Mouse (Mus musculus): ENCODE data around the gene Clybl. TPM values are rescaled to one million over a fixed set of nuclear protein-coding genes. Genes with fewer than 3 reads are reported as not detected.

Clybl gene
- polyA plus RNA-seq, 2 experiments = 13.3 to 20.4 TPM

DNA sequence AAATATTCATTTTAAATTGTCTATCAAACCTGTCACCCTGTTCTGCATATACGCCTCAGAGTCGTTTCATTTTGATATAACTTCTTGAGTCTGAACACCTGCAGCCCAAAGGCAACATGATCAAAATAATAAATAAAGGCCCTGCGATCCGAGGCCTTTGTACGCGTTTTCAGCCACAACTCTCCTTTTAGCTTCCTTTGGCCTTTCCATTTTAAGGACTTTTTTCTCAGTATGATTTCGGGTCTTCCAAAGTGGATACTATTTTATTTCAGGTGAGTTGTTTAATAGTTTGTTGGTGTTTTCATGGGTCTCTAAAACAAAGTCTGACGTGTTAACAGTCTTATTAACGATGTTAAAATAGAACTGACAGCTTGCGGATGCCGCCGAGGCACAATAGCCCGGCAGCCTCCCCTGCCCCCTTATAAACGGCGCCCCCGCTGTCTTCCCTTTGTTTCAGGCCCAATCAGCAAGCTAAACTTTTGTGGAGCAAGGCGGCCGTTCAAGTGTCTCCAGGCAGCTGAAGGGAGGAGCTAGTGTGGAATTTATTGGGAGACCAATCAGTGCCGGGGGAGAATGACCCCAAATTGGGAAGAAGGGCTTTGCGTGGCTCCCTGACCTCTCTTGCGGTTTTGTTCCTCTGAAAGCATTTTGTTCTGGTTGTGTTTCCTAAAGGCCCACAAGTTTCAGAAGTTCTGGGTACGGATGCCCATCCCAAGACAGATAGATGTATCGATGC lies 47.5 kb downstream of the Clybl start:
- DNase-seq (ENCODE audit: low spot score) (no peak), ATAC-seq (ENCODE audit: low FRiP score, low read depth) (no peak)
- Histone ChIP-seq H3K9me3 (ENCODE audit: control insufficient read depth, low read length) (no peaks in the 10 kb centered on the region), H3K4me2 (replicated peaks; ENCODE audit: low read depth, low read length, severe bottlenecking) (no peak overlapping the region), H3K4me1 (ENCODE audit: control insufficient read depth, insufficient read depth, low read length) (no peaks in the 10 kb centered on the region), H3K4me3 (replicated peaks; ENCODE audit: low read length) (no peak overlapping the region), H3K9ac (ENCODE audit: low read depth, low read length, severe bottlenecking) (no peak overlapping the region), H3K36me3 (ENCODE audit: control insufficient read depth, insufficient read depth, low read length) (no peaks in the 10 kb centered on the region), H3K27ac (replicated peaks; ENCODE audit: low read depth, low read length) (no peak overlapping the region), H3K27me3 (ENCODE audit: control insufficient read depth, insufficient read depth, low read length) (peaks cover 73% of the 10 kb centered on the region)
- TF ChIP-seq POLR2A (IDR thresholded peaks at IDR 0.05; ENCODE audit: borderline replicate concordance, extremely low read depth, insufficient read depth, insufficient read length) = no peak
- WGBS = 18% methylated on average over 23 of the region's 23 CpGs

DNA sequence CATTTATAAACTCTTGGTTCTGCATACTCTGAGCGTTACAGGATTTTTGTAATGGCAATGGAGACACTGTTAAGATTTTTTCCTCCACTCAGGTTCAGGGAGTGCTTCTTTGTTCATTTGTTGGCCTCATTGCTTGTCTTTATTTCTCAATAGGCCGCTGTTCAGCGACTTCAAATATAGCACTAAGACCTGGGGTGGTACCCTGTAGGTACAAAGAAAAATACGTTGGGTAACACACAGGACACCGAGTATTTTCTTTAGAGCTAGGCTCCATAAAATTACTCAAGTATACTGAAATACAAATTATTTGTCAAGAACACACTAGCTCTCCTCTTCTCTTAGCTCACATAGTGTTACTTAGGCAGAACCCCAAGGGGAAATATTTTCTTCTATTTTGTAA lies 48.5 kb downstream of the Clybl start:
- 83% methylated on average over 5 of the region's 5 CpGs for WGBS

DNA sequence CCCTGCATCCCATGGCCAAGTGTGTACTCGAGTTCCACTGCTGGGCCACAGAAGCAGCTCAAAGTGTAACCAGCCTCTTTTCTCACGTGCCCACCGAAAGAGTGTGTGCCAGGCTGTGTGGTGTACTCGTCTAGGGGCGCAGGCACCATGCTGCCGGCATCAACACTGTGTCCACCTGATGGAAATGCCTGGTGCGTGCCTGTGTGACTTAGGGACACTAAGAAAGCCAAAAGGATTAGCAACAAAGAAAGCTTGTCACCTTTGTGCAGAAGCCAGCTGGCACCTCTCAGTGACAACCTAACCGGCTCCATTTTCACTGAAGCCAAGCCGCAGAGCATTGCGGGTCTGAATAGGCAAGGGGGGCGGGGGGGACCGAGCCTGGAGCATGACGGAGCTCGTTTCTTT lies 49.1 kb downstream of the Clybl start:
- Histone ChIP-seq H3K4me2 (replicated peaks; ENCODE audit: low read depth, low read length, severe bottlenecking) (no peak overlapping the region), H3K36me3 (ENCODE audit: control insufficient read depth, insufficient read depth, low read length) (no peaks in the 10 kb centered on the region), H3K9ac (ENCODE audit: low read depth, low read length, severe bottlenecking) (no peak overlapping the region), H3K27me3 (ENCODE audit: control insufficient read depth, insufficient read depth, low read length) (peaks cover 57% of the 10 kb centered on the region), H3K27ac (replicated peaks; ENCODE audit: low read depth, low read length) (no peak overlapping the region), H3K9me3 (ENCODE audit: control insufficient read depth, low read length) (no peaks in the 10 kb centered on the region), H3K4me3 (replicated peaks; ENCODE audit: low read length) (no peak overlapping the region), H3K4me1 (ENCODE audit: control insufficient read depth, insufficient read depth, low read length) (no peaks in the 10 kb centered on the region)
- TF ChIP-seq POLR2A (IDR thresholded peaks at IDR 0.05; ENCODE audit: borderline replicate concordance, extremely low read depth, insufficient read depth, insufficient read length) = no peak
- 0 out of 2 replicates have a peak, but pooled peaks have one; percentile 23 for ATAC-seq (ENCODE audit: low FRiP score, low read depth)
- DNase-seq (ENCODE audit: low spot score) = no peak
- WGBS = 38% methylated on average over 14 of the region's 14 CpGs

More for the DNA sequence above, 48.5 kb downstream of the Clybl start:
- Histone ChIP-seq H3K27ac (replicated peaks; ENCODE audit: low read depth, low read length) (no peak overlapping the region), H3K36me3 (ENCODE audit: control insufficient read depth, insufficient read depth, low read length) (no peaks in the 10 kb centered on the region), H3K27me3 (ENCODE audit: control insufficient read depth, insufficient read depth, low read length) (peaks cover 63% of the 10 kb centered on the region), H3K9me3 (ENCODE audit: control insufficient read depth, low read length) (no peaks in the 10 kb centered on the region), H3K4me3 (replicated peaks; ENCODE audit: low read length) (no peak overlapping the region), H3K4me1 (ENCODE audit: control insufficient read depth, insufficient read depth, low read length) (no peaks in the 10 kb centered on the region), H3K9ac (ENCODE audit: low read depth, low read length, severe bottlenecking) (no peak overlapping the region), H3K4me2 (replicated peaks; ENCODE audit: low read depth, low read length, severe bottlenecking) (no peak overlapping the region)
- no peak for TF ChIP-seq POLR2A (IDR thresholded peaks at IDR 0.05; ENCODE audit: borderline replicate concordance, extremely low read depth, insufficient read depth, insufficient read length)
- DNase-seq (ENCODE audit: low spot score) (no peak), ATAC-seq (ENCODE audit: low FRiP score, low read depth) (no peak)

DNA sequence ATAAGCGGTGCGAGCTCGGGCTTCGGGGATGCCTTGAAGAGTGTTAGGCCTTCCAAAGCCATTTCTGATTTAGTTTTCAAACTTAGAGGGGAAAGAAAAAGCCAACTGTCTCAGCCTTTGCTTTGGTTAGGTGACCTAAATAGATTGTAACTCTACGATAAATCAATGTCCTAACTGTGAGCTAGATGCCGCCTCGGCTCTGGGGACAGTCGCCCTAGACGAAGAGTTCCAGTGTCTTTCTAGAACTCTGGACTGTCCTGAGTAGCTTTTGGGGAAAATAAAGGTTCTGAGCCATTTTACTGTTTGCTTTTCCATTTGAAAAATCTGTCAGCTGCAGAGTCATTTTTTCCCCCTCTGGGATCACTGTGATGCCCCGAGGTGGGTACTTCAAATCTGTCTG lies 49.6 kb downstream of the Clybl start:
- no peak overlapping the region for H3K27ac ChIP-seq (replicated peaks; ENCODE audit: low read depth, low read length)
- peaks cover 55% of the 10 kb centered on the region for H3K27me3 ChIP-seq (ENCODE audit: control insufficient read depth, insufficient read depth, low read length)
- H3K9me3 ChIP-seq (ENCODE audit: control insufficient read depth, low read length) = no peaks in the 10 kb centered on the region
- no peak for DNase-seq (ENCODE audit: low spot score)
- H3K9ac ChIP-seq (ENCODE audit: low read depth, low read length, severe bottlenecking) = no peak overlapping the region
- no peak for ATAC-seq (ENCODE audit: low FRiP score, low read depth)
- H3K4me3 ChIP-seq (replicated peaks; ENCODE audit: low read length) = no peak overlapping the region
- no peaks in the 10 kb centered on the region for H3K4me1 ChIP-seq (ENCODE audit: control insufficient read depth, insufficient read depth, low read length)
- H3K36me3 ChIP-seq (ENCODE audit: control insufficient read depth, insufficient read depth, low read length) = no peaks in the 10 kb centered on the region
- 51% methylated on average over 10 of the region's 10 CpGs for WGBS
- TF ChIP-seq POLR2A (IDR thresholded peaks at IDR 0.05; ENCODE audit: borderline replicate concordance, extremely low read depth, insufficient read depth, insufficient read length) = no peak
- no peak overlapping the region for H3K4me2 ChIP-seq (replicated peaks; ENCODE audit: low read depth, low read length, severe bottlenecking)

DNA sequence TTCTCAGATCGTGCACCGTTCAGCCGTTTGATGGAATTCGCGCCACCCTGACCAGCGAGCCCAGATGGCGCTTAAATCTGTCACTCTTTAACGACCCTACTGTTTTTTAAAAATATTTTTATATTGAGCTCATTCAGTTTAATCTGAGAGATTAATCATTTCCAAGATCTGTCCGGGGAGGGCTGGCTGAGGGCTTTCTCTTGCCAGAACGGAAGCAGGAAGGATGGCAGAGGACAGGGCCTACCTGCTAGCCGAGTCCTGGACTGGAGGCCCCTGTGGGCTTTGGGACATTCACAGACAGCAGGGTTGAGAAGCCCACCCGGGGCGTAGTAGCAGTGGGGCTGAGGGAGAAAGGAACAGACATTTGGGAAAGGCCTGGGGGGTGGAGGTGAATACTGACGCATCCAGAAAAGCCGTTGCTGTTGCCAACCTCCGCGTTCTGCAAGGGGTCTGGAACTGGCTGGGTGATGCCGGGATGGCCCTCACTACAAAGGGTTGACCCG lies 51.8 kb downstream of the Clybl start:
- no peak overlapping the region for H3K27ac ChIP-seq (replicated peaks; ENCODE audit: low read depth, low read length)
- no peaks in the 10 kb centered on the region for H3K9me3 ChIP-seq (ENCODE audit: control insufficient read depth, low read length)
- DNase-seq (ENCODE audit: low spot score) = no peak
- TF ChIP-seq POLR2A (IDR thresholded peaks at IDR 0.05; ENCODE audit: borderline replicate concordance, extremely low read depth, insufficient read depth, insufficient read length) = no peak
- 81% methylated on average over 17 of the region's 19 CpGs for WGBS
- peaks cover 37% of the 10 kb centered on the region for H3K27me3 ChIP-seq (ENCODE audit: control insufficient read depth, insufficient read depth, low read length)
- no peaks in the 10 kb centered on the region for H3K36me3 ChIP-seq (ENCODE audit: control insufficient read depth, insufficient read depth, low read length)
- H3K4me1 ChIP-seq (ENCODE audit: control insufficient read depth, insufficient read depth, low read length) = no peaks in the 10 kb centered on the region
- no peak for ATAC-seq (ENCODE audit: low FRiP score, low read depth)
- no peak overlapping the region for H3K4me3 ChIP-seq (replicated peaks; ENCODE audit: low read length)
- no peak overlapping the region for H3K9ac ChIP-seq (ENCODE audit: low read depth, low read length, severe bottlenecking)
- H3K4me2 ChIP-seq (replicated peaks; ENCODE audit: low read depth, low read length, severe bottlenecking) = no peak overlapping the region

Data from limb, embryonic 14.5 days (tissue).